Mouse (Mus musculus) C2C12 (cell line): ENCODE measurements around the gene Cntn4.

Experiments used
- CTCF ChIP-seq: IDR thresholded peaks from one replicate; pipeline ENCODE4 v1.5.1; 2011; ENCODE audit not compliant: control insufficient read depth, insufficient read depth, insufficient read length
- USF1 ChIP-seq: IDR thresholded peaks from one replicate; pipeline ENCODE4 v1.6.1; 2011; ENCODE audit warnings: low read depth, mild to moderate bottlenecking, control low read depth, moderate library complexity

- no peak for TF ChIP-seq CTCF
- TF ChIP-seq USF1, result no peak
Measured at GRCm38 (mm10) chr6:105938485-105938884, 261.0 kb downstream of the Cntn4 start.
